Mouse (Mus musculus) heart, adult 2 months (tissue): ENCODE measurements around the gene Ppil4.

Source experiments
- CTCF ChIP-seq: fragments of 200-600 bp; IDR thresholded peaks from 2 replicates; pipeline ENCODE4 v1.8.1; 2022; ENCODE audit warnings: antibody characterized with exemption, mild to moderate bottlenecking, moderate library complexity
- POLR2A ChIP-seq: fragments of 200-500 bp; IDR thresholded peaks from 2 replicates; pipeline ENCODE4 v1.6.1; 2011; ENCODE audit warnings: mild to moderate bottlenecking, low read depth, low read length, control low read depth; ENCODE audit not compliant: insufficient read depth

DNA sequence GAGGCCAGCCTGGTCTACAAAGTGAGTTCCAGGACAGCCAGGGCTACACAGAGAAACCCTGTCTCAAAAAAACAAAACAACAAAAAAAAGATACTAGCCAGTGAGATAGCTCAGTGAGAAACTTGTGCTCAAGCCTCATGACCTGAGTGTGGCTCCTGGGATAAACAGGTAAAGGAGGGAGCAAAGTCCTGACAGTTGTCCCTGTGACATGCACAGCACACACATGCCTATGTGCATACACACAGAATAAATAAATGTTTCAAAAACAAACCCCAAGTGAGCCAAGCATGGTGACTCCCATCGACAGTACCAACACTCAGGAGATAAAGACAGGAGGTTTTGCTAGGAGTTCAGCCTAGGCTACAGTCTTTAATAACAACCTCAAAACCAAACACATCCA, 19.9 kb upstream of the Ppil4 start:
- no peak for TF ChIP-seq POLR2A
- no peak for TF ChIP-seq CTCF
